Mouse (Mus musculus): ENCODE results near the gene Olfr823. TPM values are rescaled to one million over a fixed set of nuclear protein-coding genes. Genes with fewer than 3 reads are reported as not detected.

Olfr823 gene
- polyA plus RNA-seq (2015; fragmentation: Nextera tagmentation; extraction: Ambion mirVana) = not detected in 2 replicates

DNA sequence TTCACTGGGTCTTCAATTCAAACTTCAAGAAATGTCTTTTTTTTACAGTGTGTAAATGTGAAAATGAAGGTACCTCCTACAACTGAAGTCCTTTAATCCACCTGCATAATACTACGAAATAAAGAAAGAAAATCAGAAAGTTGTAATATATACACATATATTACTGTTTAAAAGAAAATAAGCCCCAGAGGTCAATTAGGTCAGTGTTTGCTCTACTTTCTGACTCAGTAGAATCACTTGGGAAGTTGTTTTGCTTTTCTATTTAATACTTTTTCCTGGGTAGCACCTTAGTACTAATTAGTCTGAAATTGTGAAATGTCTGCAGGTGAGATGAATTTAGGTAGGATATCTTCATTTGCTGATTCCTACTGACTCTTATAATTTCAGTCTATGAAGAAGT lies at the start of gene Olfr823:
Gene Olfr823 (minus strand): TSS at position 101 of the 400 bp plus-strand sequence.

GRCm38 (mm10) chr10:130129900-130130299 lies 14.7 kb upstream of the Olfr823 start, which contains the start of gene Olfr824:
Gene Olfr824, minus strand, starts transcription at chr10:130130000.

DNA sequence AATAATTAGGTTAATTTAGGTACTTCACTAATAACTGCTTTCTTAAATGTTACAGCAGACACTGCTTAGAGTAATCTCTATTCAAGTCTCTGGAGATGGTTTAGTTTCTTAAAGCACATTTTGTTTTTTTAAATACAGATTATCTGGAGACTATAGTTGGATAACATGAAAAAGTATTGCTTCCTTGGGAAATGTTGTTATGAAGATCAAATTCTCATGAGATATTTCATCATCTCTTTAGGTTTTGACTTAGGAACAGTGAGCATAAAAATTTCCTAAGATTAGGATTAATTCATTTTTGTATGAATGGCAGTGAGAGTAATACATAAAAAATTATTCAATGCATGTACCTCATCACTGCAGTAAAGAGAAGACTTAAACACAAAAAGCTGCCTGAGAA lies 44.3 kb downstream of the Olfr823 start, which contains the start of gene Olfr822:
Gene Olfr822 (plus strand): TSS at position 301 of the 400 bp plus-strand sequence.

Other genes with a start within 250 kb of the Olfr823 start
- not detected in 2 replicates for gene Olfr814, start 235.5 kb downstream of the Olfr823 start, polyA plus RNA-seq (2015; fragmentation: Nextera tagmentation; extraction: Ambion mirVana)
- not detected in 2 replicates for gene Olfr815, start 209.5 kb downstream of the Olfr823 start, polyA plus RNA-seq (2015; fragmentation: Nextera tagmentation; extraction: Ambion mirVana)
- not detected in 2 replicates for gene Olfr816, start 199.8 kb downstream of the Olfr823 start, polyA plus RNA-seq (2015; fragmentation: Nextera tagmentation; extraction: Ambion mirVana)
- not detected in 2 replicates for gene Olfr818, start 166.3 kb downstream of the Olfr823 start, polyA plus RNA-seq (2015; fragmentation: Nextera tagmentation; extraction: Ambion mirVana)
- gene Olfr819, start 148.1 kb downstream of the Olfr823 start, polyA plus RNA-seq (2015; fragmentation: Nextera tagmentation; extraction: Ambion mirVana) = not detected in 2 replicates
- not detected in 2 replicates for gene Olfr247, start 139.2 kb downstream of the Olfr823 start, polyA plus RNA-seq (2015; fragmentation: Nextera tagmentation; extraction: Ambion mirVana)
- gene Gm10310, start 130.3 kb downstream of the Olfr823 start, polyA plus RNA-seq (2015; fragmentation: Nextera tagmentation; extraction: Ambion mirVana) = not detected in 2 replicates
- not detected in 2 replicates for gene Olfr820, start 102.8 kb downstream of the Olfr823 start, polyA plus RNA-seq (2015; fragmentation: Nextera tagmentation; extraction: Ambion mirVana)
- not detected in 2 replicates for gene Olfr821, start 85.0 kb downstream of the Olfr823 start, polyA plus RNA-seq (2015; fragmentation: Nextera tagmentation; extraction: Ambion mirVana)
- not detected in 2 replicates for gene Olfr822, start 44.2 kb downstream of the Olfr823 start, polyA plus RNA-seq (2015; fragmentation: Nextera tagmentation; extraction: Ambion mirVana)
- not detected in 2 replicates for gene Olfr824, start 14.6 kb upstream of the Olfr823 start, polyA plus RNA-seq (2015; fragmentation: Nextera tagmentation; extraction: Ambion mirVana)
- not detected in 2 replicates for gene Olfr825, start 51.4 kb upstream of the Olfr823 start, polyA plus RNA-seq (2015; fragmentation: Nextera tagmentation; extraction: Ambion mirVana)
- gene Olfr826, start 68.8 kb upstream of the Olfr823 start, polyA plus RNA-seq (2015; fragmentation: Nextera tagmentation; extraction: Ambion mirVana) = not detected in 2 replicates
- gene Olfr827, start 99.0 kb upstream of the Olfr823 start, polyA plus RNA-seq (2015; fragmentation: Nextera tagmentation; extraction: Ambion mirVana) = not detected in 2 replicates
- not detected in 2 replicates for gene Neurod4, start 164.9 kb upstream of the Olfr823 start, polyA plus RNA-seq (2015; fragmentation: Nextera tagmentation; extraction: Ambion mirVana)
- gene Tespa1, start 207.5 kb upstream of the Olfr823 start, polyA plus RNA-seq (2015; fragmentation: Nextera tagmentation; extraction: Ambion mirVana) = 1.1 and 2.2 TPM in 2 replicates